Mouse (Mus musculus) mature B cell (primary cell): Measurements from ENCODE around the gene Gstp3.
"Not testable (repeated sequence)": the region's sequence is repeated elsewhere in the genome, so short reads cannot be mapped to it uniquely, and the experiment has no call there.

Experiments
- in situ Hi-C: fragments of 300-500 bp; cut with MboI; formaldehyde crosslinking; loops from 2 replicates; pipeline ENCODE4 v1.14.3; 2019

Gene Gstp3

GRCm38 (mm10) chr19:4037788-4038232 is 21.6 kb downstream of the Gstp3 start, which contains the start of gene Gstp1:
Gene Gstp1 (minus strand): TSS chr19:4037985.
- in situ Hi-C loops = no loop called here

GRCm38 (mm10) chr19:4037154-4037787 is 22.1 kb downstream of the Gstp3 start:
- in situ Hi-C loops = not testable (repeated sequence)

- in situ Hi-C loops = no loop called here
Observed at GRCm38 (mm10) chr19:4036327-4037045, 22.9 kb downstream of the Gstp3 start.

DNA sequence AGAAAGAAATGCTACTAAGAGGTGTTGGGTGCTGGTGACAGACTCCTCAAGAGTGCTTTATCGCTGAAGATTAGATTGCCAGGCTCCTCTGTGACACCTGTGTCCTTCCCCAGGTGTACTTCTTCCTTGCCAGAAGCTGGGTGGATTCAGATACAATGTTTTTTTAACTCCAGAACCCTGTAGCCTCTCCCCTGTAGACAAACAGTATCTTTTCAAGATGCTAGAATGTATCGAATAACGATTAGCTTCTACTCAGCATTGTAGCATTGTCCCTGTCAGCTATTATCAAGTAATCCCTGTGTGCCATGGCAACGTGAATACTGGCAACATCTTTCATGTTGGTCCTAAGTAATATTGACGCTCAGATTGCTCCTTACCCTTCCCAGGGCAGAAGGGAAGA is 25.6 kb downstream of the Gstp3 start:
- in situ Hi-C loops = no loop called here

DNA sequence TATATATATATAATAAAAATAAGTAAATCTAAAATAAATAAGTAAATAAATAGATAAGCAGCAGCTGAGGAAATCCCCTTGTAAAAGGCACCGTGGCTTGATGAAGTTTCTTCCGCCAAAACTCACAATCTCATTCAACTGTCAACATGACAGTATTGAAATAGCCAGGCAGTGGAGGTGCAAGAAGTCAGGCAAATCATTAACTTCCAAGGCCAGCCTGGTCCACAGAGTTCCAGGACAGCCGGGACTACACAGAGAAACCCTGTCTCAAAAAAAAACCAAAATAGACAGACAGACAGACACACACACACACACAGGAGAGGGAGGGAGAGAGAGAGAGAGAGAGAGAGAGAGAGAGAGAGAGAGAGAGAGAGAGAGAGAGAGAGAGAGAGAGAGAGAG is 26.1 kb downstream of the Gstp3 start:
- in situ Hi-C loops = no loop called here

DNA sequence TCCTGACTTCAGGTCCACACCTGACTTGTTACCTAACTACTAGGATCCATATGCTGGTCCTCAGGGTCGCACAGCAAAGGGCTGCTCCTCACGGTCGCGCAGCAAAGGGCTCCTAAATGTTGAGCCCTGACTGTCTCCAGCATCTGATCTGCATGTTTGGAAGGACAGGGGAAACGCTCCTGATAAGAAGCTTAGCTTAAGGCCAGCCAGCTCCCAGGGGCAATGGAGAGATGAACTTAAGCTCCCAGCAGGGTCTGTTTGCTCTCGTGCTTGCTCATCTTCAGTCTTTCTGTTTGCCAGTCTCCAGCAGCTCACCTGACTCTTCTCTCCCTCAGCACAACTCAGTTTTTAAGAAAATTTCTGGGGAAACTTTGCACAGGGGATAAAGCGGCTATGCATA is 26.7 kb downstream of the Gstp3 start:
- in situ Hi-C loops = no loop called here

DNA sequence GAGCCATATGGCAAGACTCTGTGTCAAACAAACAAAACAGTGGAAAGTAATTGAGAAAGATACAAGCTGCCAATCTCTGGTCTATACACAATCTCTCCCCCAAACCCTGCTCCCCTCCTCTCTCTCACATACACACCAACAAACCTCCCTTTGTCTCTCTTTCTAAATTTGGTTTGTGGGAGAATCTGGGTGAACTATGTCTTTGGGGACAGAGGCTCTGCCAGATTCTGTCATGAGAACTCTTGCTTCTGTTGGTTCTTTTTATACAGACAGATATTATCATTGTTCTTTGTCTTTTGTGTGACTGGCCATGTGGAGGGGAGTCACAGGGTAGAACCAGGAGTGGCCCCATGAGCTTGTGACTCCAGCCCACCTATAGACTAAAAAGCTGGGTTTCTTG is 31.8 kb downstream of the Gstp3 start:
- in situ Hi-C loops = no loop called here

- in situ Hi-C loops = no loop called here
Observed at GRCm38 (mm10) chr19:4023185-4023584, 36.2 kb downstream of the Gstp3 start.

- in situ Hi-C loops = no loop called here
Observed at GRCm38 (mm10) chr19:4018743-4019583, 40.4 kb downstream of the Gstp3 start.

DNA sequence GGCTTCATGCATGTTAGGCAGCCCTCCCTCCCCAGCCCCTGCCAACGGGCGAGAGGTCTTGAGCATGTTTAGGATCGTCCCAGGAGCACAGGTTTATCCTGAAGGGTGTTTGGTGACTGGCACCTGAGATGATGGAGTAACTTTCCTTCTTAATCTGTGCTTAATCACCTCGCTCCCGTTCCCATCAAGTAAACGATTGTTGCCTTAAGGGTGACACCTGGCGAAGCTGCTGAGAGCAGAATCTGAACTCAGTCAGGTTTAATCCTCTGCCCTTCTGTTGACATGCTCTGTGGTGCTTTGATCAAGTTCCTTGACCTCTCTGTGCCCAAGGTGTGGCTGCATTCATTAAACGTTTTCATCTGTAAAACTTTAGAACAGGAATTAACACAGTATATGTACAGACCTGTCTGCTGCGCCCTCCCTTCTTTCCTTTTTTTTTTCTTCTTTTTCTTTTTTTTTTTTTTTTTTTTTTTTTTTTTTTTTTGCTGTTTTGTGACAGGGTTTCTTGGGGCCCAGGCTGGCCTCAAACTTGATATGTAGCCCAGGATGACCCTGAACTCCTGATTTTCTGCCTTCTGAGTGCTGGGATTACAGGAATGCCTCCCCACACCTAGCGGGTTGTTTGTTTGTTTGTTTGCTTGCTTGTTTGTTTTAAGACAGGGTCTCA is 41.3 kb downstream of the Gstp3 start:
- in situ Hi-C loops = no loop called here

- in situ Hi-C loops = no loop called here
Observed at GRCm38 (mm10) chr19:4015635-4016034, 43.7 kb downstream of the Gstp3 start.

DNA sequence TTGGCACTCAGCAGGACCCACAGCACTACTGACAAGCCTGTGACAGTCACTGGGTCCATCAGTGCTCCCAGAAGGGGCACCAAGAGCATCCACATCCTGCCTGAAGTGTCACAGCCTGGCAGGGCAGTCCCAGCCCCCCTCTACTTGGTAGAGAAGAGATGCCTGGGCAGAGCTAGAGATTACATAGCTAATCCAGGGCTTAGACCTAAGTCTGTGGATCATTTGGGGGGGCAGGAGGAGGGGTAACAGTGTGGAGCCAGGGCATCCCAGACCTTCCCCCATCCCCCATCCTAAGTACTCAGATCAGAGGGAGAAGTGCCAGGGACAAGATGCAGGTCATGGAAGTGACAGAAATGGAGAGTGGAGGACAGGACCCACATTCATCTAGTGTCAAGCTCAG is 44.6 kb downstream of the Gstp3 start:
- in situ Hi-C loops = no loop called here

DNA sequence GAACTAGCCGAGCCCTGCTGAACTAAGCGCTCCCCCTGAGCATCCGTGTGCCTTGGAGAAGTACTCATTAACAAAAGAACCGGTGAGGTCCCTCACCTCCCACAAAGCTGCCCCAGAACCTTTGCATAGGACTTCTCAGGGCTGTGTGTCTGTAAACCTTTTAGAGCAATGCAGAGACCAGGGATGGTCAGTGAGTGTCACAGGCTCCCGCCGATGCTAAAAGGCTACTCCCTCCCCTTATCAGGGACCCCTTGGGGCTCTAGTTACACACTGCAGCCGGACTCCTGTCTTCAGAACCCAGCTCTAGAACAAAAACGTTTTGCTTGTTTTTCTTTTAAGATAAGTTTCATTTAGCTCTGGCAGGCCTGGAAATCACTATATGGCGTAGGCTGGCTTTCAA is 46.3 kb downstream of the Gstp3 start:
- in situ Hi-C loops = no loop called here

DNA sequence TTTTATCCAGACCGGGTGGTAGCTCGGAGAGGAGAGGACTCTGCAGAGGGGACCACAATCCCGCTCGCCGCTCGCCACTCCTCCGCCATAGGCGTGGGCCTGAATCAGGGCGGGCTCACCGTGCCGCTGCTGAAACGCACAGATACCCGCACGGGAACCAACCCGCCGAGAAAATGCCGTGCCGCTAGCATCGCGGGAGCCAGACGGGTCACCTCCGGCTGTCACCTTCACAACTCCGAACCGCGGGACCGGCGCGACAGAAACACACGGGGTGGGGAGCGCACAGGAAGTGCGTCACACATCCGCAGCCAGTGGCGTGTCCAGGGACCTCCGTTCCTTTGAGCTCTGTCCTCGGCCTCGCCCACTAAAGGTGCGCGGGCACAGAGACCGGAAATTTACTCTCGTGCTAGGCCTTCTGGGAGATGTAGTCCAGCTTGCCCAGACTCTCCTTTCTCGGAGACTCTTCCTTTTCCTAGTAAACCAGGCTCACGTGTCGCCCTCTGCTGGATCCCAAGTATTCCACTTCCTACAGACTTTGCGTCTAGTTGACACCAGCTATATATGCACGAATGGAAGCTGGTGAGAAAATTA is 46.8 kb downstream of the Gstp3 start, which contains the start of gene Ndufv1:
Gene Ndufv1, minus strand, starts transcription at position 375 of the 591 bp plus-strand sequence.
- in situ Hi-C loops = no loop called here

DNA sequence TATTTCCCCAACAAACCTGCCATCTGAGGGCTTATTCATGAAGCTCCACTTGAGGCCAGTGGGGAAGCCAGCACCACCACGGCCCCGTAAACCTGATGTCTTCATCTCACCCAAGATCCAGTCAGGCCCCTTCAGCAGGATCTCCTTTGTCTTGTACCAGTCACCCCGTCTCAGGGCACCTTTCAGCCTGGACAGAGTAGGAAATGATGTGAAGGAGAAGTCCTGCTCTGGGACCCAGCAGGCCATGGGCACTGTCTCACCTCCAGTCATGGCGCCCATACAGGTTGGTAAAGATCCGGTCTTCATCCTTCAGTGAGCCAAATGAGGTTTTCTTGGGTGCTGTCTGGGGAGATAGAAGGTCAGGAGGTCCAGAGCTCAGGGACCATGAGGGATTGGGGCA is 48.3 kb downstream of the Gstp3 start:
- in situ Hi-C loops = no loop called here
